Mouse (Mus musculus): Measurements from ENCODE around the gene Kiss1.

GRCm38 (mm10) chr1:133278539-133278938, 43.1 kb upstream of the Kiss1 start:
- TF ChIP-seq POLR2A (IDR thresholded peaks at IDR 0.05; ENCODE audit: borderline replicate concordance, extremely low read depth, insufficient read depth, insufficient read length, poor library complexity, severe bottlenecking) (no peak), CTCF (IDR thresholded peaks at IDR 0.05; ENCODE audit: borderline replicate concordance, extremely low read depth, insufficient read depth, insufficient read length) (no peak)

Data from brain, embryonic 14.5 days (tissue).